Mouse (Mus musculus): ENCODE measurements around the gene Pdgfra.
A peak's percentile ranks its signal among the peaks of the same experiment; 100 is the strongest.

Gene Pdgfra

GRCm38 (mm10) chr5:75155741-75156553, 3.9 kb downstream of the Pdgfra start:
- DNase-seq, result peak; percentile 77 to 82

DNA sequence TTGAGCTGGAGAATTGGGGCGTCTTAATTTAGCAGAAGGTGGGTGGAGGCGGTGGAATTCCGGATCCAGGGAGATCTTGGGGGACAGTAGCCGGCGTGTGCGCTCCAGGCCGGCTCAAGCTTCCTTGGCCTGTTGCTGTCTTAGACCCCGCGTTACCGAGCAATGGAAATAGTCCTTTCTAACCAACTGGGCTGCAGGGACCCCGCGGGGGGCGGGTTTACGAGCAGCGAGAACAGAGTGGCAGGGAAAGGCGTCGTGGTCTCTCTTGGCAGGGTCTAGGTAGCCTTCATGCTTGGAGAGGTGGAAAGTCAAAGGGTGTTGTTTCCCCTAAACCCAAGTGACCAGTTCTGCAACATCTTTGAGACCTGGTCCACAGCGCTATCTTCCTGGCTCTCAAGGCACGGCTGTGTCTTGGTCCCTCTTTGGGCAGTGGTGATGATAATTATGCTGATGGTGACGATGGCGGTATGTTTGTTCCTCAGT, 4.5 kb downstream of the Pdgfra start:
- peak; percentile 64 to 72 for DNase-seq

DNA sequence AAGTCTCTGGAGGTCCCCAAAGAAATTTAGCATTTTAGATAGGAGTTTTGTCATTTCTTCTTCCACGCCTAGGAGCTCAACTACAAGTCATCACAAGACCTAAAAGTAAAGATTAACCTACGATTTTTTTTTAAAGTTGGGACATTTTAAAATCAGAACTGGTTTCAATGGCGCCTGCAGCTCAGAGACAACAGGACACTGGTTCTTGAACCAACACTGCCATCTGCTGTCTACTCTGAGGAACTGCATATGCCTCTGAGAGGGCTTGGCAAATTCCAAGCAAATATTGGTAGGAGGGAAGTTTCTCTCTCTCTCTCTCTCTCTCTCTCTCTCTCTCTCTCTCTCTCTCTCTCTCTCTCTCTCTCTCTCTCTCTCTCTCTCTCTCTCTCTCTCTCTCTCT, 4.9 kb downstream of the Pdgfra start:
- peak; percentile 79 to 87 for DNase-seq

GRCm38 (mm10) chr5:75160530-75161170, 8.6 kb downstream of the Pdgfra start:
- DNase-seq, result peak; percentile 56 to 77

DNA sequence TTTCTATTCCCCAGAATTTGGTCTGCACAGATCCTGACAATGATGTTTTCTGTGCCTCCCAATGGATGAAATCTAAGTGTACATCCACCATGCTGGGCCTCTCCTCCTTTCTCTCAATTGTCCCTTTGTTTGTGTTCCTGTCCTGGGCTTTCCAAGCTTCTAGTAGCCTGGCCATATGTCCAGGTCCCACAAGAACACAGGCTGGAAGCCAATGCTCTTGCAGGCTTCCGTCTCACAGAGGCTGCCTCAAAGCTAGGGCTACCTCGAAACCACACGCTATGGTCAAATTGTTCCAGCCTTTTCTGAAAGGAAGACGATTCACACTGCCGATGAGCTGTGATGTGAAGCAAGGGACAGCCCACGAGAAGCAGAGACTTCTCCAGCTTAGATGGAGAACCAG, 9.5 kb downstream of the Pdgfra start:
- peak; percentile 53 to 60 for DNase-seq

DNA sequence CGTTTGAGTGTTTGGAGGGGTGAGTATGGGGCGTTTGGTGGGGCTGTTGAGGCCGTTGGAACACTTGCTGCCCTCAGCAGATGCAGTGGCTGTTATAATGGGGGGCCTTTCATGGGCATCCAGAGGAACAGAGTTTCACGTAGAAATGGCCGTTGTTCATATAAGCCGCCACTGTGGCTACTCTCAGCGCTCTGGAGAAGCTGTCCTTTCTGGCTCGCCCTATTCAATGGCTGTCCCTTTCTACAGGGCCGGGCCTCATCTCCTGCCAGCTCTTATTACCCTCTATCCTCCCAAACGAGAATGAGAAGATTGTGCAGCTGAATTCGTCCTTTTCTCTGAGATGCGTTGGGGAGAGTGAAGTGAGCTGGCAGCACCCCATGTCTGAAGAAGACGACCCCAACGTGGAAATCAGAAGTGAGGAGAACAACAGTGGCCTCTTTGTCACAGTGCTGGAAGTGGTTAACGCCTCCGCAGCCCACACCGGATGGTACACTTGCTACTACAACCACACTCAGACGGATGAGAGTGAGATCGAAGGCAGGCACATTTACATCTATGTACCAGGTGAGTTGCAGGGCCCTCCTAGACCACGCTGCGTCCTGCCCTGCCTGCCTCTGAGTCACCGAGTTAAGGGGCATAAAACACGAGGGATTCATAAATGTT, 11.3 kb downstream of the Pdgfra start:
- DNase-seq, result no peak

GRCm38 (mm10) chr5:75164688-75165087, 12.6 kb downstream of the Pdgfra start:
- no peak for DNase-seq

DNA sequence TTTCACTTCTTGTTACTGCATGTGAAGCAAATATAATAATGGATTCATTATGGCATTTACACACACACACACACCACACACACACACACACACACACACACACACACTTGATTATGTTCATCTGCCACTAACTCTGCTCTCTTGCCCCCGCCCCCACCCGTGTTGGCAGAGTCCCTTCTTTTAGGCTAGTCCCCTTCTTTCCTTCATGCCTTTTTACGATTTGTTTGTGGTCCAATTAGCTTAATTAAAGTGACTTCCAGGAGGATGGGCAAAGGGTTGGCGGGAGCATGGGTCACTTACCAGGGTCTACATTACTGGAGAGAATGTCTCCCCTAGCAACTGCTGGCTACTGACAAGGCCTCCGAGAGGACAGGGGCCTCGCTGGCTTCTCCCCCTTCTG, 17.7 kb downstream of the Pdgfra start:
- DNase-seq, result peak; percentile 70 to 82

DNA sequence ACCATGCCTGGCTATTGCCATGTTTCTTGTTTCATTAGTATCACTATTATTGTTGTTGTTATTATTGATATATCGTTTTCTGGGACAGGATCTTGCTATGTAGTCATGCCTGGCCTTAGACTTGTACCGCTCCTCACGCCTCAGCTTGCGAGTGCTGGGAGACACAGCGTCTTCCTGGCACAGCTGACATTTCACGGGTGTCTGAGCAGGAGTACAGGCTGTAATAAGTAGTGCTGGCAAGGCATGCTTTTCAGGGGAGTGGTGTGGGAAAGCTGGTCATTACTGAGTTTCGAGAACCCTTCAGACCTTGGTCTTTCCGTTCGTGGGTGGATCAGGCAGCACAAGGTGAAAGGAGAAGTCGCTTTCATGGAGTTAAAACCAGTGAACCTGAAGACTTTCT, 19.8 kb downstream of the Pdgfra start:
- peak; percentile 84 to 90 for DNase-seq

GRCm38 (mm10) chr5:75179249-75179648, 27.2 kb downstream of the Pdgfra start:
- peak; percentile 54 for DNase-seq

- peak; percentile 95 to 98 for DNase-seq
These were observed 27.7 kb downstream of the Pdgfra start for GRCm38 (mm10) chr5:75179726-75180290.

DNA sequence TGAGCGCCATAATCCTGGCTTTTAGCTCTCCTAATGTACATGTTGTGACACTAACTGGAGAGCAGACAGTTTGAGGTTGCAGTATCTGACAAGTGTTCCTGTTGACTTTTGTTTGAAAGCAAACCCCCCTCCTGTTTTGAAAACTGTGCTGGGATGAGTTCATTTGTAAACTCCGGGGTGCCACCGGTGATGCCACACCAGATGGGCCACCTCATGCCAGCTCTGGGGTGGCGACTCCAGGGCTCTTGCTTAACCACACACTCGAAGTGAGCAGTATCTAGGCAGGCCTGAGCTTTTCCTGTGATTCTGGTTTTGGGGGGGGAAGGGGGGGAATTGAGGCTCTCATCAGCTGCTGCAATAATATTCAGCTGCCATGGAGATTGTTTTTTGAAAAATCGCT, 31.6 kb downstream of the Pdgfra start:
- DNase-seq, result peak; percentile 53 to 76

GRCm38 (mm10) chr5:75184112-75184511, 32.0 kb downstream of the Pdgfra start:
- DNase-seq, result peak in 1 of 2 experiments; percentile 60

DNA sequence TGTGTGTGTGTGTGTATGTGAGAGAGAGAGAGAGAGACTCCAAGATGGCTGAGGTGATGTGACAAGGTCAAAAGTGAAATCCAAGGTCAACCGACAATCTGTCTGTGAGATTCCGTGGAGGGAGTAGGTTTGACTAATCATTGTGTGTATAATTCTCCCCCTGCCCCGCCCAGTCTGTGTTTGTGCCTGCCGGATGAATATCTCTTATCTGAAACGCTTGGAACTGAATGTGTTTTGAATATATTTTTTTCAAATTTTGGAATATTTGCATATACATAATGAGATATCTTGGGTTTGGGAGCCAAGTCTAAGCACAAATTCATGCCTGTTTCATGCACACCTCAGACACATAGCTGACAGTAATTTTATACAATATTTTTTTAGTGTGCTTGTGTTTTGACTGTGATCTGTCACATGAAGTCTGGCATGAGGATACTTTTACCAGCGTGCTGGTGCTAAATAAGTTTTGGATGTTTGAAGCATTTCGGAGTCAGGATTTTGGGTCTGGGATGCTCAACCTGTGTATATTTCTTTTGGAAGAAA, 32.7 kb downstream of the Pdgfra start:
- DNase-seq, result no peak

GRCm38 (mm10) chr5:75185584-75185983, 33.5 kb downstream of the Pdgfra start:
- DNase-seq, result peak; percentile 59 to 71

GRCm38 (mm10) chr5:75189319-75189987, 37.4 kb downstream of the Pdgfra start:
- no peak for DNase-seq

GRCm38 (mm10) chr5:75193107-75193506, 41.0 kb downstream of the Pdgfra start:
- DNase-seq, result no peak

DNA sequence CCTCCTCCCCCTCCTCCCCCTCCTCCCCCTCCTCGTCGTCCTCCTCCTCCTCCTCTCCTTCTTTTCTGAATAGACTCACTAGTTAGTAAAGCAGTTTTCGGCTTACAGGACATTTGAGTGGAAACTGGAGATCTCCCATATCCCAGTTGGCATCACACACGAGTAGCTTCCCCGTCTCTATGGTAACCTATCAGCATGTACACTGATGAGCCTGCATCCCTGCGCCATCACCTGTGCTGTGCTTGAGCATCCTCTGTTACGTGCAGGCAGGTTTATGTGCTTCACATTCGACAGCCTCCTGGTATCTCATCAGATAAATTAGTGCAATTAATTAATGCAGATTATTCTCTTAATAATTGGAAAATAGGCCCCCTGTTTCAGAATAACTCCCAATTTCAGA, 46.3 kb downstream of the Pdgfra start:
- peak in 1 of 2 experiments; percentile 41 for DNase-seq

DNA sequence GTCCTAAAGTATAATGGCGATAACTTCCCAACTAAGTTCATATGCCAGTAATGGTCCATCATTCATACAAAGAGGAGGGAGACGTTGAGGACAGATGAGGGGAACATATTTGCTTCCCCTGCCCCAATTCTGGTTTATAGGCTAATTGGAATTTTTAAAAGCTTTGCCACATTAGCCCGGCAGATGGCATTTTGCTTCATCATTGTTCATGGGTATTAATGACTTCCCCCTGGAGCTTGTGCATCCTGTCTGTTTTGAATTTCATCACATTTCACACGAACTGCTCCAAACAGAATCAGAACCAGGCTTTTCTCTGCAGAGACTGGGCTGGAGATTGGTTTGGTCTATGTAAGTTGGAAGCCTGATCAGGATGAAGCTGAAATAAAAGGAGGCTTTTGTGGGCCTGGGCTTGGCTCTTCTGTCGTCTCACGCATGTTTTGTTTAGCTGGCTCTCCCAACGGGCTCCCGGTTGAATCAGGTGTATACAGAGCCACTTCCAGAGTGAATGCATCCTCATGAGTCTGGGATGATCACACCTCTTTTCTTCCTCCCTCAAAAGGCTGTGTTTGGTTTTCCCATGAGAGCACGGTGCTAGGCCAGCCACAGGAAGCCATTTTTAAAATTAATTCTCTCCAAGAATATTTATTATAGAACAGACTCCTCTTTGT, 47.7 kb downstream of the Pdgfra start:
- peak; percentile 38 to 49 for DNase-seq

- DNase-seq, result no peak
These were observed 48.3 kb downstream of the Pdgfra start for GRCm38 (mm10) chr5:75200366-75200724.

GRCm38 (mm10) chr5:75207905-75208304, 55.8 kb downstream of the Pdgfra start:
- DNase-seq, result no peak

GRCm38 (mm10) chr5:75209966-75210365, 57.9 kb downstream of the Pdgfra start:
- DNase-seq, result peak in 1 of 2 experiments; percentile 39
